Mouse (Mus musculus): ENCODE measurements at regions not wholly inside any gene's neighbourhood (a gene's known extent, or its start where the extent isn't known, plus 50 kb on each side); places are given as distances from the start of the nearest gene placed in this dataset.

- no peak for DNase-seq (ENCODE audit: low read depth)
Measured at GRCm38 (mm10) chr8:80262911-80263310, 205.1 kb upstream of the Hhip start.

GRCm38 (mm10) chr8:80253541-80253940, 195.7 kb upstream of the Hhip start:
- no peak for DNase-seq (ENCODE audit: low read depth)

DNA sequence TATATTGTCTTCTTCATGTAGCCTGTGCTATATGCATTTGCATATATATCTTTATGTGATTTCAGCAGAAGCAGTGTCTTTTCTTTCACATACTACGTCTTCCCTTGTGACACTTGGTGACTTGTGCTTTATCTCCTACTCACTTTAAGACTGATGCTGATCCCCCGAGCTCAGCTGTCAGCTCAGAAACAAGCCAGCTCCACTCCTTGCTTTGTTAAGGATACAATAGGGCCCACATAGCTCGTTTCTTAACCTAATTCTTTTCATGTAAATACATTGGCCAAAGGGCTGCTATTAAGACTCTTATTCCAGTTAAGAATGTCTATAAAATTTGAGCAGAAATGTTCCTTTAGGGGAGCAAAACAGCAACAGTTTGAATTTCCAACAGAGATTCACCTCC, 193.8 kb upstream of the Hhip start:
- DNase-seq (ENCODE audit: low read depth): no peak

GRCm38 (mm10) chr8:80250305-80251161, 192.7 kb upstream of the Hhip start:
- DNase-seq (ENCODE audit: low read depth): no peak

DNA sequence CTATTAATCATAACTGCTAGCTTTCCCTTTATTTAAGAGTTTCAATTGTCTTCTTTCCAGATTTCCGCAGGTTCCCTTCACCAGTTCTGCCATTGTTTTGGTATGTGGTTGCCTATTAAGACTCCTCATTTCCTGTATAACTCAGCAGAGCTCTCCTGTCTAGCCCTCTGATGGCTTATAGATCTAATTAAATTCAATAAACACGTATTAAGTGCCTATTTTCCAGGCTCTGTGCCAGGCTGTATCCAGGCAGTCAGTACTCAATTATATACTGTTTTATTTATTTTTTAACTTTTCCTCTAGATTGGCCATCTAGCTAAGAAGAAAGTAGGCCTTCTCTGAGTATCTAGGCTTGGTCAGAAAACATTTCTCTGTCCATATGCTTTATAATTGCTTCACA, 192.0 kb upstream of the Hhip start:
- no peak for DNase-seq (ENCODE audit: low read depth)

DNA sequence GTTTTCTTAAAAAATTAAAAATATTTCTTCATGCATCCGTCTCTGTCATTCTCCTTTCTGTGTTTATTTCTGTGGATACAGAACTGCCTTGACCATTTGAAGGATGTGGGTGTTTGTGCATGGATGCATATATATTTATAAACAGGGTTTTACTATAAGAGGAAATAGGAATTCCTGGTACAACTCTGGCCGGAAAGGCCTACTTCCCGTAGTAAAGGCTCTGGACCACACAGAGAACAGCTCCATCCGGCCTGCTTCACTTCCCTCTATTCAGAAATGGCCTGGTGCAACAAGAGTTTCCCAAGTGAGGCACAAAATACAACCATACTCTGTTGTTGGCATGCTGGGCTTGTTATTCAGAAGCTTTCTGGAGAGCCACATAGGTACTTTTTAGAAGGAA, 182.1 kb upstream of the Hhip start:
- DNase-seq (ENCODE audit: low read depth): no peak

- no peak for DNase-seq (ENCODE audit: low read depth)
Measured at GRCm38 (mm10) chr8:80210361-80210760, 152.6 kb upstream of the Hhip start.

- no peak for DNase-seq (ENCODE audit: low read depth)
Measured at GRCm38 (mm10) chr8:80204678-80205654, 147.2 kb upstream of the Hhip start.

DNA sequence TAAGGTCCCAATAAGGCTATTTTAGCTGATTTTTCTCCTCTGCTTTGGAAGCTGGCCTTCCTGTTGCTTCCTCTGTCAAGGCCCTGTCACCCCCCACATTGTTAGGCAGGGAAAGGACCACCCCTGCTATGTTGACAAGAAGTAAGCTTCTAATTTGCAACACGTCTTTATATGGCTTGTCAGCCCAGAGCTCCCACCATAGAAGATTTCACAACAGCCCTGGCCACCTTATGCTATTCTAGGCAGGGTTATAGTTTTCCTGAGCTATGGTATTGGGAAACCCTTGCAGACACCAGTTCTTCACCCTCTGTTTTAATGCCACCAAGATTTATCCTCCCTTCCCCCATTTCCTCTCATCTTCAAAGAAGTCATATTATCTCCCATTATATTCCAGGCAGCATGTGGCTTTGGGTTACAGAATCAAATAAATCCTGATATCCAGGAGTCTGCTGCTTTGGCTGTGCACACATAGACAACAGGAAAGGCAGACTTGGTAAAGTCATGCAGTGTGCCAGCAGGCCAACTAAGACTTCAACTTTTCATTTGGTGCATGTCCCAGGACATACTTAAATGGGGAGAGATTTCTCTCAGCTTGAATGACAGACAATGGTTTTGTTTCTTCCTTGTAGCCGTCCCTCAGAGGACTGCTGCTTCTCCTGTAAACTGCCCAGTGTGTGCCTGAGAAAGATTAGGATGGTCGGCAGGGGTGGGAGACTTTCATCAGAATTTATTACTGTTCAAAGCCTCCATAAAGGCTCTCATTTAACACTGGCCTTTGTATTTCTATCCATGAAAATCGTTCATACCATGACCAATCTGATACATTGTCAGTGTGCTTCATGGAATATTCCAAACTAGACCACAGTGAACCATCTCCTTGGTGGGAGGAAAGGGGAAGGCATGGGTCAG, 146.2 kb upstream of the Hhip start:
- DNase-seq (ENCODE audit: low read depth): no peak

GRCm38 (mm10) chr8:80197680-80198079, 139.9 kb upstream of the Hhip start:
- DNase-seq (ENCODE audit: low read depth): no peak

DNA sequence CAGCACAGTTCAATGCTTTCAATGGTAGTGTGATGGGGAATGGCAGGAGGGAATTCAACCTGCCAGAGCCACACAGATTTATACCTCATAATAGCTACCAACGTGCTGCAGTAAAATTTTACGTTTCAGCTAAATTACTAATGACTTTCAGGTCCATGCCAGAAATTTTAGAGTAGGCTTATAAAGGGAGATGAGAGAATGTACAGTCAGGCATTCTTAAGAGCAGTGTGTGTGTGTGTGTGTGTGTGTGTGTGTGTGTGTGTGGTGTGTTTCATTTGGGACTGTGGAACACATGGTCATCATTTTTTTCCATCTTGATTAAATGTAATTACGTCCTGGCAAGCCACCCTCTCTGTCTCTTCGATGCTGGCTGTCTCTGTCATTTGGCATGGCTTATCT, 132.7 kb upstream of the Hhip start:
- no peak for DNase-seq (ENCODE audit: low read depth)

DNA sequence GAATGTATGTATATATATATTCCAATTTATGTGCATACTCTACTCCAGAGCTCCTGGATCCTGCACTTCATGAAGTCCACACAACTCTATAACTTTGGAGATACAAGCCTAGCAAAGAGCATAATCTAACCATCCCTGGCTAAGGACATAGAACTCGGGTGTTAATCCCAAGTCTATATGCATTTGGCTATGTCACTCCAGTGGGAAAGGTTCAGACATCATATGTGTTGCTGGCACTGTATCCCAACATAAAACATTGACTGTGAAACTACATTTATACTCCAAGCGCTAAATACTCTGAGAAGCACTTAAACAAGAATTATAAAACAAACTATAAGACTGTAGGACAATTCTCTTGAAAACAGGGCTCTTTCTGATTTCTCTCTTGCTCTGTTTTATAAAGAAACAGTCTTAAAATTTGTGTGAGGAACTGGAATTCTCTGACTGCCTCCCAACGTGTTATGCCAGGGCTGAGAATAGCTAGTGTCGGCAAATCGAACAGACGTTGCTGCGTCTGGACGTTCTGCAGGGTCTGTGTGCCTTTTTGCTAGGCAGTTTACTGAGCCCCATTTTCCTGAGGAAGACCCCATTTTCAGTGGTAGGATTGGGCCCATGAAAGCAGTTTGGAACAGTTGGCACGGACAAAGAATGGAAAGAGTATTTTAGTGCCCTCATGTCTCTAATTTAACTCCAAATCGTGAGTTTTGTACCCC, 132.1 kb upstream of the Hhip start:
- DNase-seq (ENCODE audit: low read depth): no peak

DNA sequence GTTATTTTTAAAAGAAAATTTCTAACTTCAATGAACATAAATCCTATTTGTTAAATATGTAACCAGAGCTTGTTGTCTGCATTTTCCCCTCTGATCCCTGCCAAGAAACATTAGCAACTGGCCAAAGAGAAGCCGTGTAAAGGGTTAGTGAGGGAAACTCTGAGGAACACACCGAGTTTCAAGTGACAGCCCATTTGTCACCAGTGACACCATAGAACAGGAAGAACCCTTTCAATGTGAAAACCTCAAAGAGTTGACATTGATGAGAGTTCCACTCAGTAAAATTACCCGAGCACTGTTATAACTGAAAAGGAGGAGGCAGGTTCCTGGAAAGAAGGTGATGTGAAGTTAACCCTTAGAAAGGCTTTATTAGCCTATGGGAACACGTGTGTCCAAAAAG, 127.5 kb upstream of the Hhip start:
- no peak for DNase-seq (ENCODE audit: low read depth)

DNA sequence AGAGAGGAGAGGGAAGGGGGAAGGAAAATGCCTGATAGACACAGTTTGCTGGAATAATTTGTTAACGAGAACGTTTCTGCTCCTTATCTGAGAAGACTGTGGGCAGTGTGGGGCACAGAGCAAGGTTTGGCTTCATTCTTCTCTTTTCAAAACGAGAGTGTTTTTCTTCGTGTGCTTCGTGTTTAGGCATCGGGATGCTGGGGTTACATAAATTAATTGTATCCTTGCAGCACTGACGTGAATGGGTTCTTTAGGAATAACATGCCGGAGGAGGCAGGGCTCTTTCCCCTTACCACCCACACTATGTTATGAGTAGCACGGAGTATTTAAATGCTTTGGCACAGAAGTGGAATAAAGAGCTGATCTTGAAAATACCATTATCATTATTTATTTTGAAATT, 110.9 kb upstream of the Hhip start:
- DNase-seq (ENCODE audit: low read depth): no peak

GRCm38 (mm10) chr8:80149458-80150083, 91.8 kb upstream of the Hhip start:
- no peak for DNase-seq (ENCODE audit: low read depth)

DNA sequence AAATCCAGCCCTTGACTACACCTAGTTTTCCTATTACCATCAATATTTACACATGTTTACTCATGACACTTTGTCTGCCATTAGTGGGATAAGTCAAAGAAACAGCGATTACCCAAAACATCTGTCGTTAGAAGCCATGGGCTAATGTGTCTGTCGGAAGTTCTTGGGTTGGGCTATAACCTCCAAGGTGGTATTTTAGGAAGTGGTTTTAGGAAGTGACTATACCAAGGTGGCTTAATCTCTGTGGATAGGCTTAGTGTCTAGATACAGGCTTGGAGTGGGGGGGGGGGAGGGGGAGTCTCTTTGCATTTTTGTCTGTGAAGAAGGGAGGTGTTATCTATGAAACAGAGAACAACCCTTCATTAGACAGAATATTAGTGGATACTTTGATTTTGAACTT, 90.1 kb upstream of the Hhip start:
- no peak for DNase-seq (ENCODE audit: low read depth)

GRCm38 (mm10) chr8:80138481-80138880, 80.7 kb upstream of the Hhip start:
- no peak for DNase-seq (ENCODE audit: low read depth)

DNA sequence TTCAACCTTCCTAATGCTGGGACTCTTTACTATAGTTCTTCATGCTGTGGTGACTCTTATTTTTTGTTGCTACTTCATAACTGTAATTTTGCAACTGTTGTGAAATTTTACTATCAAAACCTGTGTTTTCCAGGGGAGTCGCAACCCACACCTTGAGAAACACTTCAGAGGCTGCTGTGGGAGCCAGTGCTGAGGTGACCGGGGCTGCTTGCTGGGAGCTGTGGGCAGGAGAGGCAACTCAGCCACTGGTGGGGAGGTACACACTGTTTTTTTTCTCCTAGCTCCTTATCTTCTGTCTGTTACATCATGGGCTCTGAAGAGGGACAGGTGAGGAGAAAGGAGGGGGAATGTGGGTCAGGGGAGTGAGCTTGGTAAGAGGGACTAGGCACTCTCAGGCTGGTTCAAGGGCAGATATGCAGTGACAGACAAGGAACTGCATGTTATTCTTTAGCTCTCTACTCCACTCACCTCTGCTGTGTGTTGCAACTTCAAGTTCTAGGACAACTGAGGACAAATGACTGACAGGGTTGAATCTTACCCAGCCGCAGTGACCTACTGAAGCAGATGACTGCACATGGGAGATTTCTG, 62.7 kb upstream of the Hhip start:
- DNase-seq (ENCODE audit: low read depth): no peak

GRCm38 (mm10) chr8:80117328-80117727, 59.5 kb upstream of the Hhip start:
- no peak for DNase-seq (ENCODE audit: low read depth)

Data from NIH3T3 (cell line).